Mouse (Mus musculus) T-helper 1 cell (primary cell): Measurements from ENCODE around the gene Serp1.

ENCODE experiments used
- in situ Hi-C: fragments of 300-600 bp; cut with MboI, MseI; formaldehyde crosslinking; loops from one replicate; pipeline ENCODE4 v1.15.1; 2025; ENCODE audit warnings: high pct_unique_total_duplicates

Gene Serp1

GRCm38 (mm10) chr3:58508020-58508750 is 17.5 kb downstream of the Serp1 start:
- in situ Hi-C loops = no loop called here

- in situ Hi-C loops = no loop called here
Observed at GRCm38 (mm10) chr3:58504676-58505075, 21.0 kb downstream of the Serp1 start.

DNA sequence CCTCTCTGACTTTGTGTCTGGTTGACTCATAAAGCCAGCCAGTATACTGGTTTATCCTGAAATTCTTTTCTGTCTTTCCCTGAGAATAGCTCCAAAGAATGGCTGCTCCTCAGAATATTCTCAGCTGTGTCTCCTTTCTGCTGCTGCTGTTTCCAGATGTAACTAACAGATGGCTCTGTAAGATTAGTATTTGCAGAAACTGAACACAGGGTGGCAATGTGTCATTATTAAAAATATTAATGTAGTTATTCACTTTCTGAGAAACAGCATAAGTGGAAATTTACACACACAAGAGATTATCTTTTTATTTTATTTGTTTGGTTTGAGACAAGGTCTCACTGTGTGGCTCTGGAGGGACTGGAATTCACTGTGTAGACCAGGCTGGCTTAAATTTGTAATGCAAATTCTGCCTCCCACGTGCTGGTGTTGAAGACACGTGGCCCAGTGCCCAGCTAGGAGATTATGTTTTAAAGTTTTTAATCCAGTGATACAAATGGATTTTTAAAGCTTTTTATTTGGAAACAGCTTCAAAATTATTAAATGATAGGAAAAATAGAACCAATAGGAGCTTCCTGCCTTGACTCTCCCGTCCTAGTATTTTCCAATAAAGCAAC is 21.9 kb downstream of the Serp1 start:
- in situ Hi-C loops = no loop called here

DNA sequence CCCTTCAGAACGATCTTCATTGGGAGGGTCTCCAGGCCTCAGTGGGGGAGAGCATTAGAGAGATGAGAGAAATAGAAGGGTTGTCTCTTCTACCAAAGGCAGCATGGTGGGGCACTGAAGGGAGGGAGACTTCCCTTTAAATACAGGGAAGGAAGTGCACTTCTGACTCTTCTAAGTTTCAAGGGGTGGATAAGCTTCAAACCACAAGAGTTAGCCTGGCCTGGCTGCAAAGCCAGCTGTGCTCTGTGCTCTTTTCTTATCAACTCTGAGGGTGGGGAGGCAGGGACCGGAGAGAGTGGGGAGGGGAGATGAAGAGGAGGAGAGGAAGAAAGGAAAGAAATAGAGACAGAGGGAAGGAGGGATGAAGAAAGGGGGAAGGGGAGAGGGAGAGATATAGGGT is 23.7 kb downstream of the Serp1 start:
- in situ Hi-C loops = no loop called here

DNA sequence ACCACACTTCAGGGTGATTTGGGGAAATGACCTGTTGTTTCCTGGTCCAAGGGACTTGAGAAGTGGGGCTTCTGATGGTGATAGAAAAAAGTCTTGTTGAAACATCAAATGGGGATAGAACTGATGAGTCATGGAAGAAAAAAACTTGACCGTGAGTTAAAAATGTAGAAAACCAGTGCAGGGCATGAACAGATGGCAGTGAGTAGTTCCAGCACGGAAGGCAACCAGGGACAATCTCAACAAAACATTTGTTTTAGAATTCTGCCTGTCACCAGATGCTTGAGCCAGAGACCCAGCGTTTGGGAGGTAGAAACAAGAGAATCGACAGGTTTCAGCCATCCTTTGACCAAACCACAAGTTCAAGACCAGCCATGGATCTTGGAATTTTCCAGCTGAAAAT is 32.1 kb downstream of the Serp1 start:
- in situ Hi-C loops = loop anchor here (25.0 kb wide), 1 partner anchor 631 kb away; no protein-coding TSS in a partner anchor

DNA sequence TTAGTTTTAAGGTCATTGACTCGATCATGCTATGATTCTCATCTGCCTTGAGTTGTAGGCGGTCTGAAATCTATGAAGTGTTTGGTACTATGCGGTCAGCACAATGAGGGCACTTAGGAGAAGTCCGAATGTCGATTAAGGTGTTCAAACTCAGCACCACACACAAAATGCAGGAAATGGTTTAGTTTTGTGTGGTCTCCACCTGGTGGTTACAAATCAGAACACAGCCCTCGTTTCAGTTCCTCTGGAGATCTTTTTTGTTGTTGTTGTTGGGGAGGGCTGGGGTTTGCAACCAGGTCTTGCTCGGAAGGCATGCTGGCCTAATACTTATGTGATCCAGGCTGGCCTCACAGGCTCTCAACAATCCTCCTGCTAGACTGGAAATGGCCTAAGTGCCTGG is 34.9 kb downstream of the Serp1 start:
- in situ Hi-C loops = loop anchor here (25.0 kb wide), 1 partner anchor 628 kb away; no protein-coding TSS in a partner anchor

DNA sequence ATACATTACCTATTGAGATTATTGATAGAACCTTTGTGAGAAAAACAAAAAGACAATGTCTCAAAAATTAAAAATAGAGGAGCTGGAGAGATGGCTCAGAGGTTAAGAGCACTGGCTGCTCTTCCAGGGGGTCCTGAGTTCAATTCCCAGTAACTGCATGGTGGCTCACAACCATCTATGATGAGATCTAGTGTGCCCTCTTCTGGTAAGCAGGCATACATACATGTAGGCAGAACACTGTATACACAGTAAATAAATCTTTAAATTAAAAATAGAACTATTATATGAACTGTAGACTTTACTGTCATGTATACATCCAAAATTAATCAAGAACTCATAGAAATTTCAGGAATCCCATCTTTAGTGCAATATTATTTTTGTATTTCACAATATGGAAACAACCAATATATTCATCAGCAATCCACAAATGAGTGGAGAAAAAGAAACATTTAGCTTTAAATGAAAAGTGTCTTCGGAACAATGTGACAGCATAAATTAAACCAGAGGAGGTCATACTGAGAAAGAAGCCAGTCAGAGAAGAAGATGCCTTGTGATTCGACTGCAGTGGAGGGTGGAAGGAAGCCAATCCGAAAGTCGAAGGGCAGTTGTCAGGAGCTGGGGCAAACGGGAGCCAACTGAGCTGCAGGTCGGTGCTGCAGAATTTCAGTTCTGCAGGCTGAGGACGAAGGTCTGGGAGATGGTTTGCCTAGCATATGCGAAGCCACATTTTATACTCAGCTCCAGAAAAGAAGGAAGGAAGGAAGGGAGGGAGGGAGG is 37.5 kb downstream of the Serp1 start:
- in situ Hi-C loops = loop anchor here (25.0 kb wide), 1 partner anchor 626 kb away; no protein-coding TSS in a partner anchor

DNA sequence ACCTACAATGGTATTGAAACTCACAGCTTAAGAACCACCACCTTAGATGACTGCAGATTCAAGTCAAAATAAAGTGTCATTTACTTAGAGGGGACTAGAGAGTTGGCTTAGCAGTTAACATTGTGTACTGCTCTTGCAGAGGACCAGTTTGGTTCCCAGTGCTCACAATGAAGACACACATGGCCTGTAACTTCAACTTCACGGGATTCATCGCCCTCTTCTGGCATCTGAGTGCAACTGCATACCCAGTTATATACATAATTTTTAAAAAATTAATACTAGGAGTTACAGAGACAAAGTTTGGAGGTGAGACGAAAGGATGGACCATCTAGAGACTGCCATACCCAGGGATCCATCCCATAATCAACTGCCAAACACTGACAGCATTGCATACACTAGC is 38.6 kb downstream of the Serp1 start:
- in situ Hi-C loops = loop anchor here (25.0 kb wide), 1 partner anchor 625 kb away; no protein-coding TSS in a partner anchor

GRCm38 (mm10) chr3:58485883-58486282 is 39.8 kb downstream of the Serp1 start:
- in situ Hi-C loops = loop anchor here (25.0 kb wide), 1 partner anchor 624 kb away; no protein-coding TSS in a partner anchor

DNA sequence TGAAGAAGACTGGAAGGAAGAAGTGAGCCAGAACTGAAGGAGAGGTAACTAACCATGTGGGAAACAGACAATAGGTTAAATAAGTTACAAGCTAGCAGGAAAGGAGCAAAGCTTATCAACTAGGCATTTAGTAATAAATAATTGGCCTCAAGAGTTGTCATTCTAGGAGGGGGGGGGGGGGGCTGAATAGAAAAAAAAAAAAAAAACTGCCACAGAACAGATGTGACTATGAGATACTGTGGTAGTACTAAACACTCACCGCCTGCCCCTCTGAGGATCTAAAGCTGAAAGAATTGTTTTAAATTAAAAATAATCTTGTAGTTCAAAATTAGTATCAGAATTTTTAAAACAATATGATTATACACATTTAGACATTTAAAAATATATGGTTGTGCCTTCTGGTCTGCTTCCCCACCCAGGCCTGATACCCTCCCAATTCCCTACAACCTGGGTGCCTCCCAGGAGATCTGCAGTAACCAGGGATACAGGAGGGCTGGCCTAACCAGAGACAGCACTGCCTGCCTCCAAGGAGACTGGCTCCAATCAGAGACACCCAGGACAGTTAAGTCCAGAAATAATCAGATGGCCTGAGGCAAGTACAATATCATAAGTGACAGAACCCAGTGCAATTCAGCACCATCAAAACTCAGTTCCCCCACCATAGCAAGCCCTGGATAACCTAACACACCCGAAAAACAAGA is 46.8 kb downstream of the Serp1 start:
- in situ Hi-C loops = loop anchor here (25.0 kb wide), 1 partner anchor 617 kb away; no protein-coding TSS in a partner anchor

DNA sequence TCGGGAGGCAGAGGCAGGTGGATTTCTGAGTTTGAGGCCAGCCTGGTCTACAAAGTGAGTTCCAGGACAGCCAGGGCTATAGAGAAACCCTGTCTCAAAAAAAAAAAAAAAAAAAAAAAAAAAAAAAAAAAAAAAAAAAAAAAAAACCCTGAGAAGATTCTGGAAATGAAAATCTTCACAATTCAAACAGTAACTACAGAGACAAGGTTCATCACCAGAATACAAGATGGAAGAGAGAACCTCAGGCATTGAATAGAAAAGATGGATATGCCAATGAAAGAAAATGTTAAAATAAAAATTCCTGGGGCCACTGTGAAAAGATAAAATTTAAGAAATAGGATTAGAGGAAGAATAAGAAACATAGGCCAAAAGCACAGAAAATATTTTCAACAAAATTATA is 50.4 kb downstream of the Serp1 start:
- in situ Hi-C loops = loop anchor here (25.0 kb wide), 1 partner anchor 613 kb away; no protein-coding TSS in a partner anchor
